Mouse (Mus musculus) lung, adult 2 months (tissue): ENCODE data around the gene Srp68.

Source experiments
- CTCF ChIP-seq: fragments of 200-500 bp; IDR thresholded peaks from 2 replicates; pipeline ENCODE4 v1.5.1; 2011; ENCODE audit warnings: mild to moderate bottlenecking, low read length, control low read depth; ENCODE audit not compliant: insufficient read depth
- POLR2A ChIP-seq: fragments of 200-500 bp; IDR thresholded peaks from 2 replicates; pipeline ENCODE4 v1.6.1; 2011; ENCODE audit warnings: low read depth, mild to moderate bottlenecking, control low read depth, low read length, borderline replicate concordance; ENCODE audit errors: extremely low read depth

- TF ChIP-seq CTCF (no peak), POLR2A (no peak)
These were observed 10.0 kb upstream of the Srp68 start for GRCm38 (mm10) chr11:116283982-116284381.
